Mouse (Mus musculus): ENCODE measurements around the gene Sik2. TPM values are rescaled to one million over a fixed set of nuclear protein-coding genes. Genes with fewer than 3 reads are reported as not detected.

Gene Sik2
- 10 to 100 TPM; 25.6 to 37.5 TPM for total RNA-seq (2021)

DNA sequence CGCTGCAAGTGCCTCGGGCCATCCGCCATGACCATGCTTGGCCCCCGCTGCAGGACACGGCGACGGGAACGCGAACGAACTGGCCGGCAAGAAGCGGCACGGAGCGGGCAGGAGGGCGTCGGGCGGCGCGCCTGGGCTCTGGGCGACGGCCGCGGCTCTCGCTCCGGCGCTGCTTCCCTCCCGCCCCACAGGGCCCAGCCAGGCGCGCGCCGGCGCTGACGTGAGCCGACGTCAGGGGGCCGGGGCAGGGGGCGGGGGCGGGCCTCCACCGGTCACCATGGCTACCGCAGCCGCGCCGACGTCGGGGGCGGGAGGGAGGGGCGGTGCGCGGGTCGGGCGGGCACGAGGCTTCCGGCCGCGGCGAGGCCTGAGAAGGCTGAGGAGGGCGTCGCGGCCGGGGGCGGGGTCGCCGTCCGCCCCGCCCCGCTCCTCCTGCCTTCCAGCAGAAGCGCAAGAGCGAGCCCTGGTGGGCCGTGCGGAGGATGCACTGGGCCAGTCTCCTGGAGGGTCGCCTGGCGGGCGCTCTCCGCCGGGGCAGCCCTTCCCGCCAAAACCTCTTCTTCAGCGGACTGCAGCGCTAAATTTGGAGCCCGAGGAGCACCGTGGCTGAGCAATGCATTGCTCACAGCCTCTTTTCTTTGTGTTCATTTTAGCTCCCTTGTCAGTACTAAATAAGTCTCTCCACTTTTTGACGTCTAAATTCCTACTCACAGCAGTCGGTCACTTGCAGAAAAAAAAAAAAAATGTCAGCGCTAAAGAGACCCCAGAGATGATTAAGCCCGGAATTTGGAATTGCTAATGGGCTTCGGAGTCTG is at the start of gene Sik2:
Sik2 (minus strand) TSS at position 233 of the 815 bp plus-strand sequence.
- intact Hi-C loops (cut with DNase I), result loop anchor here (1.0 to 2.0 kb wide), 3 partner anchors 144 to 208 kb away; no protein-coding TSS in a partner anchor
- peak; percentile 92 for DNase-seq

DNA sequence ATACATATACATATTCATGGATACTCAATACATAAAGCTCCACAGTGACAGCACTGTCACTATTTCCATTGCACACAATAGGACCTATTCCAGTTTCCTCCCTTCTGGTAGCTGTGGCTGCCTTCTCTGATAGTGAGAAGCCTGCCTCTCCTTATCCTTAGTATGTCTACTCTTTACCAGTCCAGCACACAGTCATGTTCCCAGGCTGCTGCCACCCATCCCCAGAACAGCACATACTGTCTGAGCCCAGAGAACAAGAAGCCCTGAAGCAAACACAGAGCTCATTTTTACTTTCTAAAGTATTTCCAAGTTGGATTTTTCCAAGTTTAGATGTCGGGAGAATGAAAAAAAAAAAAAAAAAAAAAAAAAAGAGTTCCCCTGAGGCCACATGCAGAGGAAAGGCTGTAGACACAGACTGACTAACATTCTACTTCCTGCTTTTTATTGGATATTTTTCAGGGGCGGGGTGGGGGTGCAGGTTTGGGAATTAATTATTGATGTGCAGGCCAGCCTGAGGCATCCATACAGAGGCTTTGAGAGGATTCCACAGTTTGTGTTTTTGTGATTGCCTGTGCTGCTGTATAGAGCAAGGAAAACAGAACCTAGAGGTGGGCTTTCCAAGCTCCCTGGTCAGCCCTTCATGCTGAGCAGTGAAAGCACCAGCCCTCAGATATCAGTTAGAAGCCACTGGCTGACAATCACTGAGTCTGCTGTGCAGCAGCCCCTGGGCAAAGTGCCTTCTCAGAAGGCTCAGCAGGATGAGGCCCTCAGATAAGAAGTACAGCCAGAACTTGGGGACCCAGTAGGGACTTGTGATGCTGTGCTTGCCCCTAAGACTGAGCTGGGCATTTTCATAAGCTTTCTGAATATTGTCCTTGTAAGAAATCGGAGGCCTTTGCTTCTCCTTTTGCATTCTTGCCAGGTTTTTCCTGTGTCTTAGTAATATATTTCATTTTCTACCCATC is 47.8 kb upstream of the Sik2 start:
- intact Hi-C loops (cut with DNase I), result no loop called here
- DNase-seq, result peak; percentile 13 to 26

DNA sequence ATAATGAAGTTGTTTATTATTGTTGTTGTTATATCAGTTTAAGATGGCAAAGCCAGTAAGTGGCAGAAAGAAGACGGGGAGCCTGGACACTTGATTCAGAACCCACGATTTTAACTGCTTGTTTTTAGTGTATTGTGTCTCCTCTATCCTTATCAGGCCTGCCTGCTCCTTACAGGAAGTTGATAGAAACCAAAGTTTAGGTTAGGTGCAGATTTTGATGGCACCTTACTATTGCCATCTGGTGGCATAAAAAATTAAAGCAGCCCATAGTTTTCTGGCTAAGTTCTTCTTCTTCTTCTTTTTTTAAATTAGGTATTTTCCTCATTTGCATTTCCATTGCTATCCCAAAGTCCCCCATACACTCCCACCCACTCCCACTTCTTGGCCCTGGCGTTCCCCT is 43.3 kb upstream of the Sik2 start:
- peak; percentile 11 to 36 for DNase-seq
- intact Hi-C loops (cut with DNase I), result loop anchor here (5.0 kb wide), 1 partner anchor 40 kb away; no protein-coding TSS in a partner anchor

DNA sequence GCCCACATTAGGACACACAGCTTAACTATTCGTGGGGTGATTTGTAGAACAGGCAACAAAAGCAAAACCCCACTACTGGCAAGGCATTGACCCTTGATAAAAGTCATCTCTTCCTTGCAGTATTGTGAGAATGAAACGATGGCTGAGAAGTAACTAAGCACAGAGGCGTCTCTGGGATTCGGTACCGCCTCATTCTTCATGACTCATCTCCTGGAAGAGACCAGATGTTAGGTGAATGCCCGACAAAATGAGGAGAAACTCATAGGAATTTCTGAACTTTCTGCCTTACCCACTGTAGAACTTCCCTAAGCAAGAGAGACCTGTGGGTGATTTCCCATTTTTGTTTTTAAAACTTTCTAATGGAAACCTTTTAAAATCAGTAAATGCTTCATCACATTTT is 33.3 kb upstream of the Sik2 start:
- DNase-seq, result no peak
- intact Hi-C loops (cut with DNase I), result no loop called here

DNA sequence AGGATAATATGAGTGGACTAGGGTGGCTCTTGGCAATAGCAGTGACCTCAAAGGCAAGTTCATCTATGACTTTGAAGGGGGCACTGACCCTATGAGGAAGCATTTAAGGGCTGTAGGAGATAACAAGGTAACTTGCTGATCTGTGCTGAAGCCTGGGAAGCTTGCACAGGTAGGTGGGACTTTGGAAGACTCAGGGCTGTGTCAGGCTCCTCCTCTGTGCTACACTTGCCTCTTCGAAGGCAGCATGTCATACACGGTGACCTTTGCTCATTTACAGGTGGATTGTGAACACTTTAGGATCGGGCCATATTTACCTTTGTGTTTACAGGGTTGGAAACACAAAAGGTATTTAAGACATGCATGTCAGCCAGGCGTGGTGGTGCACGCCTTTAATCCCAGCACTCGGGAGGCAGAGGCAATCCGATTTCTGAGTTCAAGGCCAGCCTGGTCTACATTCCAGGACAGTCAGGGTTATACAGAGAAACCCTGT is 32.7 kb upstream of the Sik2 start:
- no peak for DNase-seq
- intact Hi-C loops (cut with DNase I), result no loop called here

DNA sequence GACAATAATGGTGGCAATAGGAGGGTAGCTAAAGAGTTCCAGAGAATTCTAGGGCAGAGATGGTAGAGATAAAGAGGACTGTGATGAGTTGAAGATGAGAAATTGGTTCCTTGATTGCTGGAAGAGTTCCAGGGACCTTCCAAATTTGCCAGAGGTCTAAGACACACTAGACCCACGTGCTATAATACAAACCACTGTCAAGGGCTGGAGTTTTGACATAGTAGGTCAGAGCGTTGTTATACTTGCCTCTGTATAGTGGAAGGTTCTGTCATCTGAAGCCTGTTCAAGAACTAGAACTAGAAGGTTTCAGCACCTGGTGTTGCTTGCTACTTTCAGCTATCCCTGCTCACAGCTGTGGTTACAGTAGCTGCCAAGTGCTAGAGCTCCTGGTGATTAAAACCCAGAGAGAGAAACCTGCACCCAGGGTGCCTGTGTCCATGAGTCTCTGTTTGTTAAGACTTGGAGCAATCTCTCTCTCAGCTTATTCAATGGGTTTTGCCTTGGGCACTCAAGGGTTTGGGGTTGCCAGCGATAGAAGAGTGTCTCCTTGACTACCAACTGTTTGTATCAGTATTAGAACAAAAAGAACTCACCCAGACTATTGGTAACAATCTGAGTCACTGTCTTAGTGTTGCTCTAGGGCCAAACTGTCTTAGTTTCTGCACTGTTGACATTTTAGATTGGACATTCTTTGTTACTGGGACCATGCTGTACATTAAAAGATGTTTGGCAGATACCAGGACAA is 24.1 kb upstream of the Sik2 start:
- DNase-seq, result no peak
- intact Hi-C loops (cut with DNase I), result no loop called here

DNA sequence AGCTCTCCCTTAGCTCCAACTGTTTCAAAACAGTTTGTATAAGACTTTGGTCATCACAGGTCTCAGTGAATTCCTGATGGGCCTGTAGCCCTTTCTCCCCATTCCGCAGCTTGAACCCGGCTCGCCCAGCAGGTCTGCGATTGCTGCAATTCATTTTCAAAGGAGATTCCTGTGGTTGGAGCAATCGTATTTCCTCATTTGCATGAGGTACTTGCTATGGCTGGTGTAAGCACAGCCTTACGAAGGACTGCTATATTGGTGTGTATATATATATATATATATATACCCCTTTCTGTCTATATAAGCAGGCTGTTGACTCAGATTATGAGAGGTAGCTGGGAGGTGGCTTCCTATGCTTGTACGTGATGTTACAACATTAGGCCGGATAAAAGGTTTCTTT is 23.4 kb upstream of the Sik2 start:
- intact Hi-C loops (cut with DNase I), result no loop called here
- no peak for DNase-seq

DNA sequence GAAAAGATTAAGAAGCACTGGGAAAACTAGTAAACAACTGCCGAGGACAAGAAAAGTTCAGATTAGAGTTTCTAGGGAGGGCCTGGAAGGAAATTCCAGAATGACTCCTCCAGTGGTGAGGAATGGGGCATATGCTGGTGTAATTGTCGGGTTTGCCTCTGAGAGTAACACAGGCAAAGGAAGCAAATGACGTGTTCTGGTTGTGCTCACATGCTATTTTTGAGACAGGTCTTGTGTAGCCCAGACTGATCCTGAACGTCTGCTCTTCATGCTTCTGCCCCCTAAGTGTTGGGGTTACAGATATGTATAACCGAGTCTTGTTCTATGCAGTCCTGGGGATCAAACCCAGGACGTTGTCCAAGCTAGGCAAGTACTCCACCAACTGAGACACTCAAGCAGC is 22.7 kb upstream of the Sik2 start:
- no peak for DNase-seq
- intact Hi-C loops (cut with DNase I), result no loop called here

DNA sequence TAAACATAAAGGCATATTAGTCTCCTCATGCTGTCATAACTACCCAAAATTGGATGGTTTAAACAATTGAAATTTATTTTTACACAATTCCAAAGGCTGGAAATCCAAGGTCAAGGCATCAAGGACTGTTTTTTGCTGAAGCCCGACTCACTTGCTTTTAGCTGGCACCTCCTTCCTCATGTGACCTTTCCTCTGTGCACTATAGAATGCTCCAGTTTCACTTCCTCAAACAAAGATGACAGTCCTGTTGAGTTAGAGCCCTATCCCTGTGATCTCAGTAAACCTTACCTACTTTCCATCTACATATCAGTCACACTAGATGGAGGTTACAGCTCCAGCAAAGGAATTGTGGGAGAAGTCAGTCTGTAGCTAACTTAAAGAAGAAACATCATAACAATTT is 21.3 kb upstream of the Sik2 start:
- intact Hi-C loops (cut with DNase I), result no loop called here
- DNase-seq, result no peak

DNA sequence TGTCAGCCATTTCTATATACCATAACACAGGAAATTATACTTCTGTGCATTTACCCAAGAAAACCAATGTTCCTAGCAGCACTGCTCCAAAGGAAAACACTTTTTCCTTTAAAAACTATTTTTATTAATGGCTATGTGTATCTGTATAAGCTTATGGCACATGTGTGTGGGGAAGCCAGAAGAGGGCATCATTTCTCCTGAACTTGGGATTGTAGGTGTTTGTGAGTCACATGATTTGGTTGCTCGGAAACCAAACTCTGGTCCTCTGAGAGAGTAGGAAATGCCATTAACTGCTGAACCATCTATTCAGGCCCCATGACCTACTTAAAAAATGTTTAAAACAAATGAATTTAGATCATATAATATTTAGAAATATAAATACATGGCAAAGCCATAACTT is 18.1 kb upstream of the Sik2 start:
- DNase-seq, result no peak
- intact Hi-C loops (cut with DNase I), result no loop called here

DNA sequence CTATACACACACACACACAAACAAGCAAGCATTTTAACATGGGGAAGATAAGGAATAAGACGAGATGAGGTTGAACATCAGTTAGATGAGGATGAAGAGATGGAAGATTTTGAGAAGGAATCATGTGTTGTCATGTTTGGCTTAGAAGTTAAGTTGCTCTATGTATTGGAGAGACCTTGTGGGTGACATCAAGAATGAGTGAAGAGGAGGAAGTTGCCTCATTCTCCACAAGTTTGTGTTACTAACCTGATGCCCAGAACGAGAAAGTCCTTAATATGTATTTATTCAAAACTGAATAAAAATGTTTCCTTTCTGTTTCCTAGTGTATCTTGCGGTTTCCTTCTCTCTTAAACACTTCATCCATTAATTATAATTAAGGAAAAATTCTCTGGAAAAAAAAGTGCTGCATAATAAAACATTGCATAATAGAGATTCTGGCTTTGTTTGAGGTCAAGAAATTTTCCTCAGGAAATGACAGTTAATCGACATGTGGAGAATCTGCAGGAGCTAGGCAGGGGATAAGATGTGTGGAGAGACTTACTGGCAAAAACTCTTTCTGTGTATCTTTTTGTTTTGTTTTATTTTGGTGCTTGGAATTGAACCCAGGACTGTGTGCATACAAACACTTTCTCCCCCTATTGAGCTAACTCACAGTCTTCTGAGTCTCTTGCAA is 12.4 kb upstream of the Sik2 start:
- intact Hi-C loops (cut with DNase I), result no loop called here
- no peak for DNase-seq

DNA sequence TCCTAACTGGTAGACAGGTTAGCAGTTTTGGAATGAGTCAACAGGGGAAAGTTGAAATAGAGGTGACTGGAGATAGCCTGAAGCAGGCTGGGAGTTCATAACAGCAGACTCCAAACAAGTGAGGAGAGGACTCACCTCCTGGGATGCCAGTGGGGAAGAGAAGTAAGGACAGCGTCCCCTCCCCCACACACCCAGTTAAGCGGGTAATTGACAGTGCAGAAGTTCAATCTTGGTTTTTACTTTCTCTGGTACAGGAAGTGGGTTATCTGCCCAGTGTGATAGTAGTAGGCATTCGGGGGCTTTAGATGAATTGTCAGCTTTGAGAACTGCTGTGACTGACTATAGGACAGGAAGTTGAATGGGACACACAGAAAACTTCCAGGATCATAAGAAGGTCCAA is 11.5 kb upstream of the Sik2 start:
- DNase-seq, result no peak
- intact Hi-C loops (cut with DNase I), result no loop called here

DNA sequence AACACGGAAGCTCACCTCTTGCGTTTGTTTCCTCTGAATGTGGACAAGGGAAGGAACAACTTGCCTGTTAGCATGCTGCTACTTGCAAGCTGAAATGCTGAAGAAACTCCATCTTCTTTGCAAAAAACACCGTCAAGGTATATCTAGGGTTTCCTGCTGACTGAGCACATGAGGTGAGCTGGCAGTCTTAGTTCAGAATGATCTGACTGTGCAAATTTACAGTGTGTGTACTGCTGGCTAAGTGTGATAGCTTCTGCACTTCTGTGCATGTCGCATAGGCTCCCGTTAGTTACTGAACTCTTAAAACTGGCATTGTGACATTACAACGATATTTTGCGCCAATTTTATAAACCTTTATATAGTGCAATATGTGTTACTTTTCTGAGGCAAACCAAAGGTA is 10.8 kb upstream of the Sik2 start:
- DNase-seq, result no peak
- intact Hi-C loops (cut with DNase I), result no loop called here

DNA sequence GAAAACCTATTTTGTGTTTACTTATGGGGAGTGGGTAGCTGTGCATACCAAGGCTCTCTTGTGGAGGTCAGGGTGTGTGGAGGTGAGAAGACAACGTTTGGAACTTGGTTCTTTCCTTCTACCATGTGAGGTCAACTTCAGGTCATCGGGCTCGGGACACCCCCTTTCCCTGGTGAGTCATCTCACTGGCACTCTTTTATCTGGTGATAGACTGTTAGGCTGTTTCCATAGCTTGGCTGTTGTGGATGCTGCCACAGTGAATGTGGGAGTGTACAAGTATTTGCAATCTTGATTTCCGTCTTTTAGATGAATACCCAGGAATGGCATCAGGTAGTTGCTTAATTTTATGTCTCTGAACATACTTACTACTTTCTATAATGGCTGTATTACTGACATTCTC is 6.9 kb upstream of the Sik2 start:
- no peak for DNase-seq
- intact Hi-C loops (cut with DNase I), result no loop called here

DNA sequence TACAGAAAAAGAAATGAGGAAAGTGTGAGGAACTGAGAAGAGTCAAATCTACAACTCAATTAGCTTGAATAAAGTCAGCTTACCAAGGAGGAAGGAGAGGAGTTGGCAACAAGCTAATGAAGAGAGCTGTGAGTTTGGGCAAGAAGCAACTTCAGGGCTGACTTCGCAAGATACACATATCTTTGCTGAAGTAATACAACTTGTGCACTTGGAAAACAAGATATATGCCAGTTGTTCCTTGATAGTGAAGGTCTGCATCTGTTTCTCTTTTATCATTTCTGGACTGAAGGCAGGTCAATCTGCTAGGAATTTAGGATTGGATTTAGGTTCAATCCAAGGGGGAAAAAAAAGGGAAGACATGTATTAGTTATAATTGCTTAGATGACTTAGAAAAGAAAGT is 4.8 kb upstream of the Sik2 start:
- DNase-seq, result no peak

DNA sequence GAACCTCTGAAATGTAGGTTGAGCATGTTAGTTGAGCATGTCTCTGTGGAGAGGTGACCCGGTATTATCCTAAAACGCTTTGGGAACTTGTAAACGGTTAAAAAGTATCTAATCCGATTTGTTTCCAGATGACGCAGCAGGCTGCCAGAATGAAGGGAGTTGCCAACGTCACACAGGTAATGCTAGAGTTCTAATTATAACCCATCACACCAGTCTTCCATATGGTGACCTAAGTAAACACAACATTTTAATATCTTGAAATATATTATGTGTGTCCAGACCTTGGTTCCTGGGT is 730 bp upstream of the Sik2 start:
- DNase-seq, result no peak
- intact Hi-C loops (cut with DNase I), result loop anchor here (1.0 to 2.0 kb wide), 3 partner anchors 143 to 208 kb away; no protein-coding TSS in a partner anchor

More for the DNA sequence above, 4.8 kb upstream of the Sik2 start:
- intact Hi-C loops (cut with DNase I), result loop anchor here (5.0 kb wide), 1 partner anchor 39 kb away; no protein-coding TSS in a partner anchor

DNA sequence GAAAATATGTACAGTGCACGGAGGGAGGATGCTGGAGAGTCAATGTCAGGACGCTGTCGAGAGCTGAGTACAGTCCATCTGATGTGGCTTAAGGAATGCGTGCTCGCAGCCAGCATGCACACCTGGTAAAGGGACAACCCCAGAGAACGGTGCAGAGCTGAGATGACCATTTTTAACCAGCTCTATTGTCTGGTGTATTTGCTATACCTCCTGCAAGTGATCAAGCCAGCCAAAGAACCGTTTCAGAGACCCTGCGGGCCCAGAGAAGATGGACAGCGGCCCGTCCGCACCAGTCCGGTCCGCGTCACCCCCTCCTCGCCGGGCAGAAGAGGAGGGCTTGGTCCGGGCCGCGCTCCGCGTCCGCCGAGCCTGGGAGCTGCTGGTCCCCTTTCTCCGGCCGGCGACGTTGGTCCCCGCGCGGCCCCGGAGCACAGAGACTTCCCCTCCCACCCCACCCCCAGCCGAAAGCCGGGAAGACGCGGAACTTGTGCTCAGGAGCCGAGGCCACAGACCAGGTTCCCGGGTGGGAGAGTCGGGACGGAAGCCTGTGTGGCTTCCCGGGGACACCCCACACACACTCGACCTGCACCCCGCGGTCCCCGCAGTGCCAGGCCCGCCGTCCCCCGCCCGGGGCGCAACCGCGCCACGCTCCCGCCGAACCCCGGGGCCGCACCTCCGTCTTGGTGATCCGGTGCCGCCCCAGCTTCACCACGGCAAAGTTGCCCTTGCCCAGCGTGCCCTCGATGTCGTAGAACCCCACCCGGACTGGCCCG is 619 bp downstream of the Sik2 start:
- intact Hi-C loops (cut with DNase I), result loop anchor here (2.0 kb wide), 1 partner anchor 145 kb away; no protein-coding TSS in a partner anchor
- DNase-seq, result no peak

DNA sequence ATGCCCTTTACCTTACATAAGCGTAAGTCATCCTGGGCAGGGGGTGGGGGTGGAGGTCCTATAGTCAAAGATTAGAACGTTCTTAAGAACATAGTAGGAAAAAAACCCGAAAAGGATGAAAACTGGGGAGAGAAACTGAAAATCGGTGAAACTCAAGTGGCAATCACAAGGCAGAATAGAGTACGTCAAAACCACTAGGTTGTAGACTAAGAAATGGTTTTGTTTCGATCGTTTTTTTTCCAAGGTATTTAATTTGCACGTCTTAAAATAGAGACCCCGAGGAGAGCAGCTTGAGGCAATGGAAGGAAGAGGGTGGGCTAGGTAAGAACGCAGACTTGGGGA is 1.2 kb downstream of the Sik2 start:
- intact Hi-C loops (cut with DNase I), result loop anchor here (2.0 kb wide), 1 partner anchor 145 kb away; no protein-coding TSS in a partner anchor
- DNase-seq, result no peak

DNA sequence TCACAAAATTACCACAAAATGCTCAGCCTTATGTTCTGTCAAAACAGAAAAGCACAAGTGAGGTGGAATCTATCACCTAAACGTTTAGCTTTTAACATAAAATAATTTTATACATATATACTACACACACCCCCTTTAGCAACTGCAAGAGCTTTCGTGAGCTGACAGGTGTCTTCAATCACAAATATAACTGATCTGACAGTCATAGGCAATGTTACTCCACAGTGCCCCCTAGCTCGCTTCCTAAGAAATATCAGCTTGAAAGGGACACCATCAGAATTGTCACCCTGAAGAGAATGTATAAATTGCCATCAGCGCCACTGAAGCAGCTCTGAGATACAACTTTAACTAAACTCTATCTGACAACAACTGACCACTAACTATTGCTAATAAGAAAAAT is 2.0 kb downstream of the Sik2 start:
- intact Hi-C loops (cut with DNase I), result no loop called here
- DNase-seq, result peak; percentile 77 to 83
